Mouse (Mus musculus): ENCODE measurements around the gene 1110017D15Rik. TPM values are rescaled to one million over a fixed set of nuclear protein-coding genes. Genes with fewer than 3 reads are reported as not detected.

1110017D15Rik gene
- 0.87 and 1.7 TPM in 2 replicates for polyA plus RNA-seq (2012; rRNA removed)

GRCm38 (mm10) chr4:41517233-41517632 is at the start of gene 1110017D15Rik:
TSS of gene 1110017D15Rik (minus strand) at chr4:41517333.
- 77% methylated on average over 2 of the region's 2 CpGs for WGBS
- no peak for DNase-seq
- H3K27ac ChIP-seq (ENCODE audit: control insufficient read depth, insufficient read depth, low read length) = no peak within 1 kb of the TSS
- H3K36me3 ChIP-seq (ENCODE audit: control insufficient read depth, insufficient read depth, low read length) = no peaks in the 10 kb centered on the region
- H3K4me1 ChIP-seq (replicated peaks; ENCODE audit: control insufficient read depth, insufficient read depth, low read length) = no peaks in the 10 kb centered on the region
- H3K4me3 ChIP-seq (ENCODE audit: control insufficient read depth, insufficient read depth, low read length) = no peak within 1 kb of the TSS
- no peak for TF ChIP-seq POLR2A (IDR thresholded peaks at IDR 0.05; ENCODE audit: control insufficient read depth, extremely low read depth, insufficient read depth, low read length, poor library complexity)
- no peak for TF ChIP-seq CTCF (IDR thresholded peaks at IDR 0.05; ENCODE audit: borderline replicate concordance, control insufficient read depth, extremely low read depth, insufficient read depth, low read length, poor library complexity)
- H3K27me3 ChIP-seq (ENCODE audit: control insufficient read depth, insufficient read depth, low read length) = no peaks in the 10 kb centered on the region; the same call in 1 of the 2 replicates

GRCm38 (mm10) chr4:41566123-41566522 is 49.0 kb upstream of the 1110017D15Rik start:
- TF ChIP-seq POLR2A (IDR thresholded peaks at IDR 0.05; ENCODE audit: control insufficient read depth, extremely low read depth, insufficient read depth, low read length, poor library complexity) (no peak), CTCF (IDR thresholded peaks at IDR 0.05; ENCODE audit: borderline replicate concordance, control insufficient read depth, extremely low read depth, insufficient read depth, low read length, poor library complexity) (no peak)
- Histone ChIP-seq H3K27me3 (ENCODE audit: control insufficient read depth, insufficient read depth, low read length) (no peaks in the 10 kb centered on the region; the same call in 1 of the 2 replicates), H3K4me1 (replicated peaks; ENCODE audit: control insufficient read depth, insufficient read depth, low read length) (peaks cover 15% of the 10 kb centered on the region), H3K4me3 (ENCODE audit: control insufficient read depth, insufficient read depth, low read length) (no peak overlapping the region), H3K36me3 (ENCODE audit: control insufficient read depth, insufficient read depth, low read length) (no peaks in the 10 kb centered on the region), H3K27ac (ENCODE audit: control insufficient read depth, insufficient read depth, low read length) (no peak overlapping the region)
- DNase-seq = no peak
- WGBS = 91% methylated on average over 3 of the region's 3 CpGs

DNA sequence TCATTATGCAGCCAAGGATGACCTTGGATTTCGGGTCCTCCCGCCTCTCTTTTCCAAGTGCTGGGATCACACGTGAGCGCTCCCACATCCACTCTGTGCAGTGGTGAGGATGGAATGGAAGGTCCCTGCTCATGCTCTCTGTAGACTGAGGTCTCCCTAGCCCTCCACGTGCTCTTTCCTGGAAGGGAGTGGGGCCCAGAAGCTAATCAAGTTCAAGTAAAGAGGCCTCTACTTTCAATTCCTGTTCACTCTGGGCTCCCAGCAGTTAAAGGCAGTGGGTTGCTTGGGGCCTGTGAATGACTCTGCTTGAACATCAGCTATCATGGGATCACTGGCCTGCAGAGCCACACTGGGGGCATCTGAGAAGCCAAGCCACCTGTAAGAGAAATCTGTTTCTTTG is 46.2 kb upstream of the 1110017D15Rik start:
- no peaks in the 10 kb centered on the region; the same call in 1 of the 2 replicates for H3K27me3 ChIP-seq (ENCODE audit: control insufficient read depth, insufficient read depth, low read length)
- no peak overlapping the region for H3K4me3 ChIP-seq (ENCODE audit: control insufficient read depth, insufficient read depth, low read length)
- H3K36me3 ChIP-seq (ENCODE audit: control insufficient read depth, insufficient read depth, low read length) = no peaks in the 10 kb centered on the region
- WGBS = 89% methylated on average over 5 of the region's 5 CpGs
- DNase-seq = no peak
- peaks cover 5% of the 10 kb centered on the region for H3K4me1 ChIP-seq (replicated peaks; ENCODE audit: control insufficient read depth, insufficient read depth, low read length)
- no peak for TF ChIP-seq POLR2A (IDR thresholded peaks at IDR 0.05; ENCODE audit: control insufficient read depth, extremely low read depth, insufficient read depth, low read length, poor library complexity)
- no peak for TF ChIP-seq CTCF (IDR thresholded peaks at IDR 0.05; ENCODE audit: borderline replicate concordance, control insufficient read depth, extremely low read depth, insufficient read depth, low read length, poor library complexity)
- H3K27ac ChIP-seq (ENCODE audit: control insufficient read depth, insufficient read depth, low read length) = no peak overlapping the region

GRCm38 (mm10) chr4:41557092-41557491 is 40.0 kb upstream of the 1110017D15Rik start:
- H3K27ac ChIP-seq (ENCODE audit: control insufficient read depth, insufficient read depth, low read length) = no peak overlapping the region
- H3K4me1 ChIP-seq (replicated peaks; ENCODE audit: control insufficient read depth, insufficient read depth, low read length) = peaks cover 7% of the 10 kb centered on the region
- TF ChIP-seq POLR2A (IDR thresholded peaks at IDR 0.05; ENCODE audit: control insufficient read depth, extremely low read depth, insufficient read depth, low read length, poor library complexity) (no peak), CTCF (IDR thresholded peaks at IDR 0.05; ENCODE audit: borderline replicate concordance, control insufficient read depth, extremely low read depth, insufficient read depth, low read length, poor library complexity) (no peak)

GRCm38 (mm10) chr4:41556311-41556953 is 39.3 kb upstream of the 1110017D15Rik start:
- TF ChIP-seq POLR2A (IDR thresholded peaks at IDR 0.05; ENCODE audit: control insufficient read depth, extremely low read depth, insufficient read depth, low read length, poor library complexity) = no peak
- no peak for TF ChIP-seq CTCF (IDR thresholded peaks at IDR 0.05; ENCODE audit: borderline replicate concordance, control insufficient read depth, extremely low read depth, insufficient read depth, low read length, poor library complexity)
- no peaks in the 10 kb centered on the region for H3K27me3 ChIP-seq (ENCODE audit: control insufficient read depth, insufficient read depth, low read length)
- no peak overlapping the region for H3K4me3 ChIP-seq (ENCODE audit: control insufficient read depth, insufficient read depth, low read length)
- WGBS = 49% methylated on average over 5 of the region's 5 CpGs
- H3K4me1 ChIP-seq (replicated peaks; ENCODE audit: control insufficient read depth, insufficient read depth, low read length) = peaks cover 7% of the 10 kb centered on the region
- DNase-seq = no peak
- H3K27ac ChIP-seq (ENCODE audit: control insufficient read depth, insufficient read depth, low read length) = no peak overlapping the region
- no peaks in the 10 kb centered on the region for H3K36me3 ChIP-seq (ENCODE audit: control insufficient read depth, insufficient read depth, low read length)

More at GRCm38 (mm10) chr4:41557092-41557491, 40.0 kb upstream of the 1110017D15Rik start:
- no peaks in the 10 kb centered on the region for H3K27me3 ChIP-seq (ENCODE audit: control insufficient read depth, insufficient read depth, low read length)
- H3K4me3 ChIP-seq (ENCODE audit: control insufficient read depth, insufficient read depth, low read length) = no peak overlapping the region
- 81% methylated on average over 3 of the region's 3 CpGs for WGBS
- no peaks in the 10 kb centered on the region for H3K36me3 ChIP-seq (ENCODE audit: control insufficient read depth, insufficient read depth, low read length)
- DNase-seq = no peak

GRCm38 (mm10) chr4:41554994-41555663 is 38.0 kb upstream of the 1110017D15Rik start:
- Histone ChIP-seq H3K27me3 (ENCODE audit: control insufficient read depth, insufficient read depth, low read length) (no peaks in the 10 kb centered on the region), H3K4me1 (replicated peaks; ENCODE audit: control insufficient read depth, insufficient read depth, low read length) (peaks cover 7% of the 10 kb centered on the region), H3K4me3 (ENCODE audit: control insufficient read depth, insufficient read depth, low read length) (no peak overlapping the region), H3K36me3 (ENCODE audit: control insufficient read depth, insufficient read depth, low read length) (no peaks in the 10 kb centered on the region), H3K27ac (ENCODE audit: control insufficient read depth, insufficient read depth, low read length) (no peak overlapping the region)
- TF ChIP-seq CTCF (IDR thresholded peaks at IDR 0.05; ENCODE audit: borderline replicate concordance, control insufficient read depth, extremely low read depth, insufficient read depth, low read length, poor library complexity) = no peak
- no peak for TF ChIP-seq POLR2A (IDR thresholded peaks at IDR 0.05; ENCODE audit: control insufficient read depth, extremely low read depth, insufficient read depth, low read length, poor library complexity)
- no peak for DNase-seq
- 21% methylated on average over 14 of the region's 14 CpGs for WGBS

All from thymus, adult 2 months (tissue).